Mouse (Mus musculus) limb, embryonic 10.5 days (tissue): ENCODE results near the gene Orc1. TPM values are rescaled to one million over a fixed set of nuclear protein-coding genes. Genes with fewer than 3 reads are reported as not detected.

ENCODE experiments used
- DNase-seq: peaks from one replicate; pipeline ENCODE4 v3.0.0-alpha.2; 2017; ENCODE audit warnings: low spot score
- H3K27ac ChIP-seq: fragments of 300-500 bp; sonication (generic); 2 replicates; pipeline ENCODE4 v1.5.1; 2016; ENCODE audit warnings: mild to moderate bottlenecking
- H3K27me3 ChIP-seq: fragments of 300-500 bp; sonication (generic); 2 replicates; pipeline ENCODE4 v1.6.1; 2016; ENCODE audit warnings: low read depth, mild to moderate bottlenecking; ENCODE audit not compliant: poor library complexity, severe bottlenecking
- H3K36me3 ChIP-seq: fragments of 300-500 bp; sonication (generic); 2 replicates; pipeline ENCODE4 v1.6.1; 2016; ENCODE audit warnings: mild to moderate bottlenecking, moderate library complexity
- H3K4me1 ChIP-seq: fragments of 300-500 bp; sonication (generic); 2 replicates; pipeline ENCODE4 v1.6.1; 2016
- H3K4me3 ChIP-seq: fragments of 300-500 bp; sonication (generic); 2 replicates; pipeline ENCODE4 v1.5.1; 2016; ENCODE audit warnings: mild to moderate bottlenecking, moderate library complexity
- H3K9me3 ChIP-seq: fragments of 300-500 bp; sonication (generic); replicated peaks from 2 replicates; pipeline ENCODE4 v1.6.1; 2016; ENCODE audit warnings: mild to moderate bottlenecking
- WGBS: fragments of 180-500 bp; shearing (Covaris S2); methylation state at CpG from one replicate; pipeline ENCODE4 v1.1.7; 2016; 5-methylcytosine and 5-hydroxymethylcytosine counted together
- polyA plus RNA-seq: library from polyadenylated mRNA; unstranded; fragments of >200 nt; fragmentation: Nextera tagmentation; extraction: Ambion mirVana; gene quantifications from 2 replicates; pipeline ENCODE4 v1.2.1, GENCODE M21; 2016

Orc1 gene
- polyA plus RNA-seq, 1 experiment from 2014 or later: 30.4 TPM

DNA sequence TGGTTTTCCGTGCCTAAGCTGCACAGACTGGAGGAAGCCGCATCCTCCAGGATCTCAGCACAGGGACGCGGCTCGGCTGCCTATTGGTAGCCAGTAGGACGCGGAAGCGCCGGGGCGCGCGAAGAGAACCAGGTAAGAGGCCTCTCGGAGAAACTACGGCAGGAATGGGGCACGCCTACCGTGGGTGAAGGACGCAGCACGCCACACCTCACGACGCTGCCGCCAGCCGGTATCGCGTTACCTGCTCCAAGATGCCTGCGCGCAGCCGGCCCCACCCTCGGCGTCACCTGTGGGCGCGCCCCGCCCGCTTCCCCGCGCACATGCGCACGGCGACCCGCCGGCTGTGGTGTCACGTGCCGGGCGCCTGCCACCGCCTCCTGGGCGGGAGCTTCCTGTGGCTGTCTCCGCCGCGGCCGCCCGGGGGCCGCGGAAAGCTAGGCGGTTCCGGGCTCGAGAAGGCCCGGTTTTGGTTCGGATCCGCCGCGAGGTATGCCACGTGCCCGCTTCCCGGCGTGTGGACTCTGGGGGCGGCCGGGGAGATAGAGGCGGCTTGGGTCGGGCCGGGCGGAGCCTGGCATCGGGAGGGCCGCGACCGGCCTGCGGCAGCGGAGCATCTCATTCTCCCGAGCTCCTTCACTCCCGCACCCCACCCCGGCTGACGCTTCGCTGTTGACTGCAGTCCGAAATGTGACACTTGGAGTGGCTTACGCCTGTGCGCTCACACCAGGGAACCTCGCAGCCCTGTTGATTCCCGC, 40.5 kb downstream of the Orc1 start, which contains the start of gene Cc2d1b:
Gene Cc2d1b, plus strand, starts transcription at position 354 of the 755 bp plus-strand sequence.
- H3K36me3 ChIP-seq: peaks cover 46% of the 10 kb centered on the region
- no peaks in the 10 kb centered on the region for H3K9me3 ChIP-seq
- no peaks in the 10 kb centered on the region for H3K27me3 ChIP-seq
- DNase-seq: peak; percentile 95
- peak within 1 kb of the TSS; percentile 80 for H3K4me3 ChIP-seq
- H3K27ac ChIP-seq: peak within 1 kb of the TSS; percentile 96
- peaks cover 16% of the 10 kb centered on the region for H3K4me1 ChIP-seq
- under 1% methylated on average over 86 of the region's 86 CpGs for WGBS

DNA sequence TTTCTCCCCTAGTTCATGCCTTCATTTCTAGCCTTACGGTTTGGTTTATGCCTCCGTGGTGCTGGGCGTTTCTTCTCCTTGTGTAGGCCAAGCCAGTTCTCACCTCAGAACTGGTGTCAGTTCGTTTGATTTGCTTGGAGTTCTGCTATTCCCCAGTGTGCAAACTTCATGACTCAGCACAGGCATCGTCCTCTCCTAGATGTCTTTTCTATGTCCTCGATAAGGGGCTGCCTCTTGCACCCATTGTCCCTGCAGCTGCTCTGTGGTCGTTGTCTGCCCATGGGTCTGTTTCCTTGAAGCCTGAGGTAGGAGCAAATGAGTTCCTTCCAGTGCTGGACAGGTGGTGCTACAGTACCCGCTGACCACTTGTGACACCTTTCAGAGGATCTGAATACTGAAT, 41.3 kb downstream of the Orc1 start:
- no peaks in the 10 kb centered on the region for H3K27me3 ChIP-seq
- WGBS: 29% methylated on average over 8 of the region's 8 CpGs
- H3K27ac ChIP-seq: peak overlapping the region; percentile 96
- H3K4me1 ChIP-seq: peaks cover 16% of the 10 kb centered on the region
- DNase-seq: no peak
- H3K36me3 ChIP-seq: peaks cover 46% of the 10 kb centered on the region
- H3K4me3 ChIP-seq: peak overlapping the region; percentile 80
- no peaks in the 10 kb centered on the region for H3K9me3 ChIP-seq

DNA sequence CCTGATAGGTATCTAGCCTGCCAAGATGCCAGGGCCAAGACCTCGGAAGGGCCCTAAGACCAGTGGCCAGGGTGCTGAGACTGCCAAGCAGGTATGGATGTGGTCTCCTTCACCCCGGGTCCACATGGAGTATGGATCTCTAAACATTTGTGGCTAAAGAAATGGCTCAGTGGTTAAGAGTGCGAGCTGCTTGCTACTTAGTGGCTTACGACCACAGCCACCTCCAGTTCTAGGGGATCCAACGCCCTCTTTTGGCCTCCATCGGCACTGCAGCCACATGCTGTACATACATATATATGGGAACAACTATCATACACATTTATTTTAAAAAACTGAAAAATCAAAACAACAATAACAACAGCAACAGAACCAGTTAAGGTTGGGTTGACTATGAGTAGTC, 42.3 kb downstream of the Orc1 start:
- H3K9me3 ChIP-seq: no peaks in the 10 kb centered on the region
- no peak for DNase-seq

DNA sequence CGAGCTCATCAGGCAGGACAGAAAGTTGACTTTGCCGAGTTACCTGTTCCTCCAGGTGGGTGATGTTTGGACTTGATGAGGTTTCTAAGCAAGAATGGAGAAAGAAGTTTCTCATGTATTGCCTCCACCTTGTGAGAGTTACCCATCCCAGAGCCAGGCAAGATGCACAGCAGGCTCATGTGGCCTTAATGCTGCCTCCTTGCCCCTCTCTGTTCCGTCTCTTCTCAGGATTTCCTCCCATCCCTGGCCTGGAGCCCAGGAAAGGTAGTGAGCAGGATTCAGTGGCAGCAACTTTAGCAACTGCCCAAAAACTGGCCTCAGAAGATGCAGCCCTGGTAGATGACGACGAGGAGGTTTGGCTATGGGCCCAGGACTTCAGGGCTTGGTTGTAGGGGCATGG, 47.8 kb downstream of the Orc1 start:
- peaks cover 91% of the 10 kb centered on the region for H3K36me3 ChIP-seq
- no peaks in the 10 kb centered on the region for H3K27me3 ChIP-seq
- no peaks in the 10 kb centered on the region for H3K4me1 ChIP-seq
- H3K27ac ChIP-seq: no peak overlapping the region
- no peak for DNase-seq
- H3K9me3 ChIP-seq: no peaks in the 10 kb centered on the region
- H3K4me3 ChIP-seq: no peak overlapping the region
- WGBS: 94% methylated on average over 5 of the region's 5 CpGs

More for the DNA sequence above, 42.3 kb downstream of the Orc1 start:
- no peak overlapping the region for H3K27ac ChIP-seq
- peaks cover 46% of the 10 kb centered on the region for H3K36me3 ChIP-seq
- WGBS: 97% methylated on average over 6 of the region's 6 CpGs
- no peaks in the 10 kb centered on the region for H3K27me3 ChIP-seq
- peaks cover 16% of the 10 kb centered on the region for H3K4me1 ChIP-seq
- H3K4me3 ChIP-seq: no peak overlapping the region

DNA sequence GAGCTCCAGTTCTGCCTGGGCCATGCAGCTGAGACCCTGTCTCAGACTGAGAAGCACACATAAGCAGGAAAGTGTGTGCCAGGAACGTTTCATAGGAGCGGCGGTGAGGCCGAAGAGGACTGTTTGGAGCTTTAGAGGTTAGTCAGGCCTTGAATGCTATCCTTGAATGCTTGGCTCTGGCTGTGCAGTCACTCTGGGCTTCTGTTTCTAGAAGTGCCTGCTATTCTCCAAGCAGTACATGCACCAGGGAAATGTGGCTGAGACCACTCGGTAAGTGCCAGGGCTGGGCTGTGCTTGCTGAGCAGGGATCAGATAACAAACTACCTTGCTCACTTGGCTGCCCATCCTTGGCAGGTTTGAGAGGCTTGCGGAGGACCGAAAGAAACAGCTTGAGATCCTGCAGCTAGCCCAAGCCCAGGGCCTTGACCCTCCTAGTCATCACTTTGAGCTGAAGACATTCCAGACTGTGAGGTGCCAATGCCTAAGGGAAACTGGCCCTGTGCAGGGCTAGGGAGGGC, 50.2 kb downstream of the Orc1 start:
- H3K4me3 ChIP-seq: no peak overlapping the region
- no peaks in the 10 kb centered on the region for H3K4me1 ChIP-seq
- no peaks in the 10 kb centered on the region for H3K9me3 ChIP-seq
- 89% methylated on average over 7 of the region's 7 CpGs for WGBS
- H3K27me3 ChIP-seq: no peaks in the 10 kb centered on the region
- no peak for DNase-seq
- no peak overlapping the region for H3K27ac ChIP-seq
- peaks cover 99% of the 10 kb centered on the region for H3K36me3 ChIP-seq

DNA sequence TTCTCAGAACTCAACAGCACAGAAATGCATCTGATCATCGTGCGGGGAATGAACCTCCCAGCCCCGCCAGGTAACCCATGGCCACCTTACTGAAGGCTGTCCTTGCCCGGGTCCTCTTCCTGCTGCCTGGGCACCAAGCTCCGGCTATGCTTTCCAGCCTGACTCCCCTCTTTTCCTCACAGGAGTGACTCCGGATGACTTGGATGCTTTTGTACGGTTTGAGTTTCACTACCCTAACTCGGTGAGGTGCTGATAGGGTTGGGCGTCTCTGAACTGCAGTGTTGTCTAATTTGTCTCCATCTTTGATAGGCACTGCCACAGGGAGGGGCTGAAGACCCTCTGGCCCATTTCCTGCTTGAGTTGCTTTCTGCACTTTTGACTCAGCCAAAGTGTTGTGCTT, 50.9 kb downstream of the Orc1 start:
- Histone ChIP-seq H3K36me3 (peaks cover 99% of the 10 kb centered on the region), H3K27me3 (no peaks in the 10 kb centered on the region), H3K4me1 (no peaks in the 10 kb centered on the region), H3K27ac (no peak overlapping the region), H3K9me3 (no peaks in the 10 kb centered on the region), H3K4me3 (no peak overlapping the region)
- WGBS: 91% methylated on average over 9 of the region's 9 CpGs
- no peak for DNase-seq

DNA sequence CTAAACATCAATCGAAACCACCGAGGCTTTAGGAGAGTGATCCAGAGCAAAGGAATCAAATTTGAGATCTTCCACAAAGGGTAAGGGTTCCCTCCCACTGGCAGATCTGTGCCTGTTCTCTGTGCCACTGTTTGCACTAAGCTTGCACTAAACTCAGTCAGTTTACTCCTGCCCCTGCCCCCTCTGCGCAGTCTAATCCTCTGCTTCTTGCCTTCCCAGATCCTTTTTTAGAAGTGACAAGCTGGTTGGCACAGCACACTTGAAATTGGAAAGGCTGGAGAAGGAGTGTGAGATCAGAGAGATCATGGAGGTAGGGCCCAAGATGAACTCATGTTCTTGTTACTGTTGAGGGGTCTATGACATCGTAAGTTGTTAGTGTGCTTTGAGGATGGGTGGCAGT, 52.4 kb downstream of the Orc1 start:
- WGBS: 95% methylated on average over 4 of the region's 4 CpGs
- H3K27ac ChIP-seq: no peak overlapping the region
- peaks cover 97% of the 10 kb centered on the region for H3K36me3 ChIP-seq
- no peaks in the 10 kb centered on the region for H3K4me1 ChIP-seq
- H3K27me3 ChIP-seq: no peaks in the 10 kb centered on the region
- no peaks in the 10 kb centered on the region for H3K9me3 ChIP-seq
- H3K4me3 ChIP-seq: no peak overlapping the region
- no peak for DNase-seq

DNA sequence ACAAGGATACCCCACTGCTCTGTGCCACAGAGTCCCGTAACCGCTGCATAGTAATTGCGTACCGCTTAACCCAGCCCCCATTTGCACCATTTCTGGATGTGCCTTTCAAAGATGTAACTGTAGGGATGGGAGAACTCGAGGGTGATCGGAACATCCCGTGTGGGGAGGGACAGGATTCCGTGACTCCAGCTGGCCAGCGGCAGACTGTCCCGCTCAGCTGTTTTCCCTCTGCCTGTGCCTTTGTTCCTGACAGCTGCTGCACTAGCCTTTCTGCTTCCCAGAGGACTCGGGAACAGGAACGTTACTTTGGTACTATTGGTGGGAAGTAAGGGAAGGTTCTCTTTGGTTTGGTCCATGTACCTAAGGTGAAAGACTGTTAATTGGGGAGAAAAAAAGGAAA, 54.5 kb downstream of the Orc1 start:
- Histone ChIP-seq H3K27me3 (no peaks in the 10 kb centered on the region), H3K27ac (no peak overlapping the region), H3K36me3 (peaks cover 95% of the 10 kb centered on the region), H3K4me1 (no peaks in the 10 kb centered on the region), H3K4me3 (no peak overlapping the region), H3K9me3 (no peaks in the 10 kb centered on the region)
- WGBS: 93% methylated on average over 12 of the region's 12 CpGs
- DNase-seq: no peak

DNA sequence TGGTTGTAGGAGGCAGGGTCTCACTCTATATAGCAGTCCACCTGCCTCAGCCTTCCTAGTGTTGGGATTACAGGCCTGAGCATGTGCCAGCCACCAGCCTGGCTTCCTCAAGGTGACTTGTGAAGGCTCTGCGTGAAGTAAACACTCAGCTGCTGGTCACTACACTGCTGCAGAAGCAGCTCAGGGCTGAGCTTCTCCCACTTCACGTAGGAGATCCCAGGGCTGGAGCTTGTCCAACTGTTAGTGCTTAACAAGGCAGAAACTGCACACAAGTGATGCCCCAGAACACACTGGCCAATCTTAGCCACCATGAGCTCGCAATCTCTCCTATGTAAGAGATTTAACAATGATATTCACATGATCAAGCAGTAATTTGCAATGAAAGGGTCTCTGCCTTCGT, 55.5 kb downstream of the Orc1 start:
- 87% methylated on average over 4 of the region's 4 CpGs for WGBS
- Histone ChIP-seq H3K27me3 (no peaks in the 10 kb centered on the region), H3K36me3 (peaks cover 95% of the 10 kb centered on the region), H3K9me3 (no peaks in the 10 kb centered on the region), H3K4me1 (no peaks in the 10 kb centered on the region), H3K4me3 (no peak overlapping the region), H3K27ac (no peak overlapping the region)
- DNase-seq: no peak

DNA sequence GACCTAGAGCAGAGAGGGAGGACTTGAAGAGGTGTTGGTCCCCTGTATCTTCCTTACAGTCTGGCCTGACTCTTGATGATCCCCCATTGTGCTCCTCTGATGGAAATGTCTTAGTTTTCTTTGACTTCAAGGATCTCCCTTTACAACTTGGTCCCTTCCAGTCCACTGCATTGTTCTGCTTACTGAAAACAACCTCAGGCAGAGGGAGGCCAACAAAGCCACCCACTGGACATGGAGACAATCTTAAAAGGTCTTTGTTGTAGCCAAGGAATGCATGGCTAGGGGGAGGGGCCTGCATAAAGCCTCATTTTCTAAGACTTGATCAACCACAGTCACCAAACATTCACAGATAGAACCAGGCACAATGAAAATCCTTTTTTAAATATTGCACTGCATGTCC, 55.9 kb downstream of the Orc1 start:
- Histone ChIP-seq H3K36me3 (peaks cover 93% of the 10 kb centered on the region), H3K27ac (no peak overlapping the region), H3K27me3 (no peaks in the 10 kb centered on the region), H3K9me3 (no peaks in the 10 kb centered on the region), H3K4me3 (no peak overlapping the region), H3K4me1 (no peaks in the 10 kb centered on the region)
- no peak for DNase-seq

DNA sequence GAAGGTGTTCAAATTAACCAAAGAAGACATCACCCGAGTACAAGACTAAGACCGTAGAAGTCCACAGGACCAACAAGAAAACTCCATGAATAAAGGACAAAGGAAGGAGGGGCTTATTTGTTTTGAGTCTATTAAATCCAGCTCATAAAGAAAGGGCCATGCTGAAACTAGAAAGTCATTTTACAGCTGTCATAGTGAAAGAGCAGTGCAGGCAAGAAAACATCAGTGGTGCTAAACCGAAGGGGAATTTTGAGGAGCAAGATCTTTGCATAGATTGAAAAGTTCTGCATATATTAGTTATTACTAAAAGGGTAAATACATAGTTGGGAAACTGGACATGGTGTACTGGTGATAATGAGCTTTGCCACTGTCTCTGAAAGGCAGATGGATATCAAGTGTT, 58.5 kb downstream of the Orc1 start:
- H3K36me3 ChIP-seq: peaks cover 91% of the 10 kb centered on the region
- no peaks in the 10 kb centered on the region for H3K27me3 ChIP-seq
- 96% methylated on average over 3 of the region's 3 CpGs for WGBS
- no peaks in the 10 kb centered on the region for H3K4me1 ChIP-seq
- DNase-seq: no peak
- H3K27ac ChIP-seq: no peak overlapping the region
- no peak overlapping the region for H3K4me3 ChIP-seq
- no peaks in the 10 kb centered on the region for H3K9me3 ChIP-seq

DNA sequence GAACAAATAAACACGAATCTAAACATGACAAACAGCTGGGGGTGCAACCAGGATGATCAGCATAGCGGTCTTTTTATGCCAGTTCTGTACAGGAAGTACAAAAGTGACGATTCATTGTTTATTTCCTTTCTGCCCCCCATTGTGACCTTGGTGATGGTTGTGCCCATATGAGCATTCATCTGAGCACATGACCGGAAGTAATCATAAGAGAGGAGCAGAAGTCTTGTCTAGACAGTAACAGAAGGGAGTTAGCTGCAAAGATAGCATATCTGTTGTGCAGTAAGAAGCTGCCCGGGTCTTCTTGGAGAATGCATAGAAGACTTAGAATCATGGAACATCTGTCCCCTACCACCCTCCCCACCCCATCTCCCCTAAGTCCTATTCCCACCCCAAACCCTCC, 59.5 kb downstream of the Orc1 start:
- H3K4me1 ChIP-seq: no peaks in the 10 kb centered on the region
- no peaks in the 10 kb centered on the region for H3K9me3 ChIP-seq
- no peak for DNase-seq
- WGBS: 91% methylated on average over 5 of the region's 5 CpGs
- peaks cover 86% of the 10 kb centered on the region for H3K36me3 ChIP-seq
- no peak overlapping the region for H3K27ac ChIP-seq
- H3K27me3 ChIP-seq: no peaks in the 10 kb centered on the region
- no peak overlapping the region for H3K4me3 ChIP-seq

DNA sequence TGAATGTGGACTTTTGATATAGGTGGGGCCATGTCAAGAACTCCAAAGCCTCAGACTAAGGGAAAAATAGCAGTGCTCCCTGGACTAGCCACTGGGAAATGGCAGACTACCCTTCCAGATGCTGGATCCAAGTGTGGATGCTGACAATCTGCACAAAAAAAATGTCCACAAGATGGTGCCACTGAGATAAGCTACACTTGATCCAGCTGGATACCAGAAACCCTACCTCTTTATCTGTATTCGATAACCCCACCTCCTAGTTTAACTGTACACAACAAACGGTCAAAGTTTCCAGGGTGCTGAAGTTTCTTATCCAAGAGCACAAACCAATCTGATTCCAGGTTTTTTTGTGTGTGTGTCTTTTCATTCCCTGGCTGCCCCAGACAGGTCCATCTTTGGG, 85.2 kb downstream of the Orc1 start:
- Histone ChIP-seq H3K4me3 (no peak overlapping the region), H3K27me3 (no peaks in the 10 kb centered on the region), H3K27ac (no peak overlapping the region), H3K4me1 (no peaks in the 10 kb centered on the region), H3K36me3 (peaks cover 29% of the 10 kb centered on the region), H3K9me3 (no peaks in the 10 kb centered on the region)
- DNase-seq: no peak
- 88% methylated on average over 2 of the region's 2 CpGs for WGBS
